8 mouse cellular contexts compared by ENCODE assay signal in the genomic region with DNA sequence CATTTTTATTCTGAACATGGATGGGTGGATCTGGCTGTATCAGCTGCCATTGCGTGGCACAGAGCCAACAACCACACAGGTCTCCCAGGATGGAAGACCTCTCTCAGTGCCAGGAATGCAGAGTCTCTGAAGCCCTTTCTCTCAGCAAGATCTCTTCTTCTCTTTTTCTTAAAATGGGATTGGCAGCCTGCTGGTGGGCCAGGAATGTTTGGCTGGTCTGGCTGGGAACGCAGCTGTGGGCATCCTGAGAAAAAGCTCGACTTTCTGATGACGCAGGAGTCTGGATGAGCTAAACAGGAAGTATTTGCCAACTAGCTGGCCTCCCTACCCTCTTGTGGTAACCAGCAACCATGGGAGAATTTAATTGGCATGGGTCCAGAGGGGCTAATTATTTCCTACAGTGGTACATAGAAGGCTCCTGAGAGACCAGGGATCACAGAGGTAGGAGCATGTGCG.
DNase-seq lines count a peak whose midpoint lies in the region; ATAC-seq lines count a peak whose summit lies in the region.
"Had no signal": no experiment of that assay in that cellular context is flagged by ENCODE, and none has a peak within 500 bp of the region (broad histone marks: within the 10 kb centered on the region; RNA-seq: fewer than 3 reads in every experiment).

No protein-coding gene starts in this region.

- H3K27me3 ChIP-seq in forebrain, embryonic 16.5 days (replicated peaks; ENCODE audit: control insufficient read depth, insufficient read depth, low read length) = no peaks in the 10 kb centered on the region

- no peak overlapping the region for H3K9ac ChIP-seq in forebrain, embryonic 16.5 days (replicated peaks; ENCODE audit: low read depth, low read length)

- DNase-seq in layer of hippocampus, postnatal 10 days (ENCODE audit: low spot score in 2 of 2) = peak; percentile 55 to 59
- DNase-seq in layer of hippocampus, adult 9-10 months (ENCODE audit: low spot score) = no peak
- peak; percentile 30 for DNase-seq in adipocyte (ENCODE audit: low spot score)
- no peak for DNase-seq in frontal cortex, postnatal 14 days (ENCODE audit: low spot score in 2 of 2)
- no peak for DNase-seq in spleen, adult 12 weeks (ENCODE audit: low spot score)

- peak; percentile 75 for ATAC-seq in forebrain, embryonic 16.5 days
- ATAC-seq in megakaryocyte progenitor cell, adult 5-6 weeks (replicated peaks; ENCODE audit: poor library complexity) = peak; percentile 34; the same call in 1 of the 2 replicates

- 28% methylated on average over 5 of the region's 5 CpGs for WGBS in forebrain, embryonic 16.5 days

- H3K36me3 ChIP-seq in forebrain, embryonic 16.5 days (ENCODE audit: control insufficient read depth, insufficient read depth) = no peaks in the 10 kb centered on the region

- H3K9me3 ChIP-seq in forebrain, embryonic 16.5 days (ENCODE audit: control insufficient read depth, low read length) = no peaks in the 10 kb centered on the region

- no peak overlapping the region for H3K4me2 ChIP-seq in forebrain, embryonic 16.5 days (ENCODE audit: low read length)

- H3K4me1 ChIP-seq in forebrain, embryonic 16.5 days (replicated peaks; ENCODE audit: control insufficient read depth, insufficient read depth, low read length) = peaks cover 9% of the 10 kb centered on the region

- no peak overlapping the region for H3K27ac ChIP-seq in forebrain, embryonic 16.5 days (ENCODE audit: low read length)
- H3K27ac ChIP-seq: left cerebral cortex, adult 2 months had no signal

- H3K4me3 ChIP-seq in forebrain, embryonic 16.5 days (replicated peaks; ENCODE audit: low read length) = no peak overlapping the region
- H3K4me3 ChIP-seq: left cerebral cortex, adult 2 months had no signal

Comparison
In these comparisons a context has a peak if more than half of its experiments do, and no peak if none do; other contexts are left out.
1. DNase-seq: peak in layer of hippocampus, postnatal 10 days (2 of 2) and adipocyte (single experiment); none in layer of hippocampus, adult 9-10 months (single experiment), frontal cortex, postnatal 14 days (0 of 2) and spleen, adult 12 weeks (single experiment).